Mouse (Mus musculus) limb, embryonic 12.5 days (tissue): Measurements from ENCODE around the gene Sncg. TPM values are rescaled to one million over a fixed set of nuclear protein-coding genes. Genes with fewer than 3 reads are reported as not detected.
A peak's percentile ranks its signal among the peaks of the same experiment; 100 is the strongest.
"Not testable (repeated sequence)": the region's sequence is repeated elsewhere in the genome, so short reads cannot be mapped to it uniquely, and the experiment has no call there.

ENCODE experiments used
- ATAC-seq: fragments of 200-750 bp; cut with Nextera tagmentation; 2 replicates; pipeline ENCODE4 v1.8.0; 2017; ENCODE audit warnings: low read depth, moderate TSS enrichment; ENCODE audit not compliant: insufficient number of reproducible peaks, insufficient read depth, low FRiP score, low TSS enrichment
- H3K27ac ChIP-seq: fragments of 300-500 bp; sonication (generic); 2 replicates; pipeline ENCODE4 v1.5.1; 2016; ENCODE audit warnings: mild to moderate bottlenecking, moderate library complexity
- H3K27me3 ChIP-seq: fragments of 300-500 bp; sonication (generic); 2 replicates; pipeline ENCODE4 v1.6.1; 2016; ENCODE audit warnings: mild to moderate bottlenecking, moderate library complexity
- H3K36me3 ChIP-seq: fragments of 300-500 bp; sonication (generic); 2 replicates; pipeline ENCODE4 v1.6.1; 2016; ENCODE audit warnings: mild to moderate bottlenecking, moderate library complexity
- H3K4me1 ChIP-seq: fragments of 300-500 bp; sonication (generic); replicated peaks from 2 replicates; pipeline ENCODE4 v1.6.1; 2016
- H3K4me2 ChIP-seq: fragments of 300-500 bp; sonication (generic); 2 replicates; pipeline ENCODE4 v1.6.1; 2016; ENCODE audit warnings: mild to moderate bottlenecking, moderate library complexity
- H3K4me3 ChIP-seq: fragments of 300-500 bp; sonication (generic); replicated peaks from 2 replicates; pipeline ENCODE4 v1.5.1; 2016; ENCODE audit warnings: mild to moderate bottlenecking
- H3K9ac ChIP-seq: fragments of 300-500 bp; sonication (generic); replicated peaks from 2 replicates; pipeline ENCODE4 v1.6.1; 2016; ENCODE audit warnings: mild to moderate bottlenecking, moderate library complexity
- H3K9me3 ChIP-seq: fragments of 300-500 bp; sonication (generic); 2 replicates; pipeline ENCODE4 v1.6.1; 2016; ENCODE audit warnings: mild to moderate bottlenecking, moderate library complexity
- WGBS: fragments of 180-500 bp; shearing (Covaris S2); methylation state at CpG from one replicate; pipeline ENCODE4 v1.1.7; 2016; 5-methylcytosine and 5-hydroxymethylcytosine counted together
- polyA plus RNA-seq: library from polyadenylated mRNA; unstranded; fragments of >200 nt; fragmentation: Nextera tagmentation; extraction: Ambion mirVana; gene quantifications from 2 replicates; pipeline ENCODE4 v1.2.1, GENCODE M21; 2016

The Sncg gene
- 3.5 and 7.5 TPM in 2 replicates for polyA plus RNA-seq

DNA sequence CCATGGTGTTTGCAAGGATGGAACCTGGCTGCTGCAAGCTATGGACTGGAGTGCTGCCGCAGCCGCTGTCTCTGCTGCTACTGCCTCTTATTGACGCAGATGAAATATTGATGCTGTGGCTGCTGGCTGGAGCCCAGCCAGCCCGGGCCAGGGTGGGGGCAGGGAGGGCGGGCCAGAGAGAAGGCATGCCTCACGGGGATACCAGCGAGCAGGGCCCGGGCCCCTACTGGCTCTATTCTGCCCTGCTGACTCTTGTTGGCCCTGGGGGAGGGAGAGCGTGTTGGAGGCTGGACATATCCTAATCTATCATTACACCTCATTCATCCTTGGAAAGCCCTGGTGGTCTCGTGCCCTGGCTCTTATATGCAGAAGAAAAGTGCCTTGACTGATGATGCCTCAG, at the start of gene Sncg:
Gene Sncg (minus strand): TSS at position 213 of the 400 bp plus-strand sequence.
- no peak within 1 kb of the TSS for H3K27ac ChIP-seq
- no peaks in the 10 kb centered on the region for H3K36me3 ChIP-seq
- 55% methylated on average over 9 of the region's 10 CpGs for WGBS
- 0 out of 2 replicates have a peak within 1 kb of the TSS, but pooled peaks have one; percentile 7 for H3K4me3 ChIP-seq
- no peaks in the 10 kb centered on the region for H3K27me3 ChIP-seq
- no peaks in the 10 kb centered on the region for H3K9me3 ChIP-seq
- peaks cover 38% of the 10 kb centered on the region for H3K4me1 ChIP-seq
- ATAC-seq, result no peak
- no peak within 1 kb of the TSS for H3K4me2 ChIP-seq
- no peak within 1 kb of the TSS for H3K9ac ChIP-seq

GRCm38 (mm10) chr14:34421078-34421477, 46.5 kb upstream of the Sncg start:
- no peak overlapping the region for H3K4me2 ChIP-seq
- H3K4me3 ChIP-seq, result no peak overlapping the region
- no peaks in the 10 kb centered on the region for H3K9me3 ChIP-seq
- no peak overlapping the region for H3K27ac ChIP-seq
- no peaks in the 10 kb centered on the region for H3K27me3 ChIP-seq
- no peak overlapping the region for H3K9ac ChIP-seq
- H3K4me1 ChIP-seq, result no peaks in the 10 kb centered on the region
- WGBS, result 97% methylated on average over 1 of the region's 1 CpGs
- no peak for ATAC-seq
- H3K36me3 ChIP-seq, result peaks cover 85% of the 10 kb centered on the region

DNA sequence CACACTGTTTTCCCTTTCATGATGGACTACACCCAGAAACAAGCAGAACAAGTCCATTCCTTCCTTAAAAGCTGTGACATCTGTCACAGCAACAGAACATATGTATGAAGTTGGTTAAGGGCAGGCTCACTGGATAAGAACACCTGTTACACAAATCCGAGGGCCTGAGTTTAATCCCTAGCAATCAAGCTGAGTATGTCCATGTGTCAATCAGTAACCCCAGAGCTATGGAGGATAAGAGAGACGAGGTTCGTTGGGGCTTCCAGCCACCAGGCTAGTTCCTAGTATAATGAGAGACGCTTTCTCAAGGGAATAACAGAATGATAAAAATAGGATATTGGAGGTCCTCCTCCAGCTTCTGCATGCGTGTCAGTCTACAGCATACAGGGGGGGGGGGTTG, 42.9 kb upstream of the Sncg start:
- no peak overlapping the region for H3K4me2 ChIP-seq
- no peaks in the 10 kb centered on the region for H3K9me3 ChIP-seq
- H3K4me1 ChIP-seq, result no peaks in the 10 kb centered on the region
- H3K27ac ChIP-seq, result no peak overlapping the region
- H3K36me3 ChIP-seq, result peaks cover 82% of the 10 kb centered on the region
- no peak overlapping the region for H3K9ac ChIP-seq
- no peaks in the 10 kb centered on the region for H3K27me3 ChIP-seq
- 86% methylated on average over 5 of the region's 5 CpGs for whole genome bisulfite sequencing
- ATAC-seq, result no peak
- H3K4me3 ChIP-seq, result no peak overlapping the region

- not testable (repeated sequence) for H3K9me3 ChIP-seq, H3K4me1 ChIP-seq, H3K4me3 ChIP-seq, H3K27me3 ChIP-seq, ATAC-seq, H3K9ac ChIP-seq, H3K27ac ChIP-seq, H3K4me2 ChIP-seq
- 96% methylated on average over 4 of the region's 4 CpGs for WGBS
- H3K36me3 ChIP-seq, result peaks cover 83% of the 10 kb centered on the region
These were observed 42.4 kb upstream of the Sncg start for GRCm38 (mm10) chr14:34416946-34417345.

DNA sequence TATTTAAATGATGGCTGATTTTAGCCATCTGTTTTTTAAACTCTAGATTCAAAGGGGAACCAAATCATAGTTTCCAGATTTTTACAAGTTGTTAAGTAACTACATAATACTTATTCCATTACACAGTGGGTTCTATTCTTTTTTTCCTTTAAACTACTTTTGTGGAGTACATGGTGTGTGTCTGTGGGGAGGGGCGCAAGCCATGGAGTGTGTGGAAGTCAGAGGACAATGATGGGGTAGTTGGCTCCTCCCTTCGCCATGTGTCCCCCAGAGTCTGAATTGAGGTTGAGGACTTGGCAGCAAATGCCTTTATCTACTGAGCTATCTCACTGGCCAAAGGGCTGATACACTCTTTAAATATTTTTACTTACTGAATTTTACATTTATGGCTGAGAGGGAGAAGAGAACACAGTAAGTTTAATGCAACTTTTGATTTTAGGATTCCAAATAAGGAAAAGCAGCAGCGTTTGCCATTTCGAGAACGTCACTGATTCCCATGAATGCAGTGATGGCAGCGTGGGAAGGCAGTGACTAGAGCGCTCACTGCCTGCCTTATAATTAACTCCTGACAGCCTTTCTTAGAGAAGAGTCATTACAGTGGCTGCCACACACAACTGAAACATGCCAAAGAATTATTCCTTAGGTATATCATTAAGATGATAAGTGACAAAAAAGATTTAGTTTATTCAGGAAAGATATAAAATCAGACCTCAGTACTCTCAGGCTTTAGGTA, 37.7 kb upstream of the Sncg start:
- no peaks in the 10 kb centered on the region for H3K9me3 ChIP-seq
- H3K27me3 ChIP-seq, result no peaks in the 10 kb centered on the region
- H3K4me2 ChIP-seq, result no peak overlapping the region
- 91% methylated on average over 7 of the region's 7 CpGs for WGBS
- no peak overlapping the region for H3K4me3 ChIP-seq
- no peak overlapping the region for H3K27ac ChIP-seq
- H3K9ac ChIP-seq, result no peak overlapping the region
- ATAC-seq, result no peak
- peaks cover 83% of the 10 kb centered on the region for H3K36me3 ChIP-seq
- H3K4me1 ChIP-seq, result no peaks in the 10 kb centered on the region

DNA sequence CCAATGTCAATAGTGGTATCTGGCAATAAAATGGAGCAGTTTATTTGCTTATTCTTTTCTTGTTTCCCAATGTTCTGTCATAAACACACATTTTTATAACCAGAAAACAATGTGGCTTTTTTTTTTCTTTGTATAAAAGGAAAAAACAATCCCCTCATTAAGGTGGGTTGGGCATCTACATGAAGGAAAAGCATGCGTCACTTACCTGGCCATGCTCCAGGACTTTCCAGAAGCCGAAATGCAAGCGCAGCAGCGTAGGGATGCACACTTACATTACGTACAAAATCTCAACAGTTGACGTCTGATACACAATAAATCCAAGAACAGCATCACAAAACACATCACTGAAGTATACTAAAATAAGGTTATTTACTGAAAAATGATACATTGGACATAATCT, 36.1 kb upstream of the Sncg start:
- H3K27me3 ChIP-seq, result no peaks in the 10 kb centered on the region
- H3K4me3 ChIP-seq, result no peak overlapping the region
- no peaks in the 10 kb centered on the region for H3K4me1 ChIP-seq
- no peak overlapping the region for H3K4me2 ChIP-seq
- ATAC-seq, result no peak
- H3K36me3 ChIP-seq, result peaks cover 93% of the 10 kb centered on the region
- H3K9ac ChIP-seq, result no peak overlapping the region
- H3K9me3 ChIP-seq, result no peaks in the 10 kb centered on the region
- H3K27ac ChIP-seq, result no peak overlapping the region
- WGBS, result over 99% methylated on average over 6 of the region's 6 CpGs

DNA sequence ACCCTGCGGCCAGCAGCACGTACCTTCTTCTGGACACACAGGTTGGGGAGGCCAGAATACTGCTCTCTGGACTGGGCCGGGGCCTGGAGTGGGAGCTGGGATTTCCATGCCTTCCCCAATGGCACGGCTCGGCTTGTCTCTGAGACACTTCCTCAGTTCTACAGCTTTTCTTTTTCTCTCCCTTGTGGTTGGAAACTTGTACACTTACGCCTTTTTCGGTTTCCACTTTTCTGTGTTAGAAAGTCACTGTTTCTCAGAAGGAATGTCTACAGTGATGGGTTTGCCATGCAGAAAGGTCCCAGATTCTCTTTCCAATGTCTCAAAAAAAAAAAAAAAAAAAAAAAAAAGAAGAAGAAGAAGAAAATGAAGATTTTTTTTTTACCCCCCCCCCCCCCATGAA, 28.8 kb upstream of the Sncg start:
- H3K4me3 ChIP-seq, result no peak overlapping the region
- no peak overlapping the region for H3K4me2 ChIP-seq
- H3K9ac ChIP-seq, result no peak overlapping the region
- peaks cover 11% of the 10 kb centered on the region for H3K9me3 ChIP-seq
- H3K4me1 ChIP-seq, result no peaks in the 10 kb centered on the region
- H3K27ac ChIP-seq, result no peak overlapping the region
- H3K27me3 ChIP-seq, result no peaks in the 10 kb centered on the region
- ATAC-seq, result no peak
- H3K36me3 ChIP-seq, result peaks cover 87% of the 10 kb centered on the region
- WGBS, result 94% methylated on average over 7 of the region's 7 CpGs

DNA sequence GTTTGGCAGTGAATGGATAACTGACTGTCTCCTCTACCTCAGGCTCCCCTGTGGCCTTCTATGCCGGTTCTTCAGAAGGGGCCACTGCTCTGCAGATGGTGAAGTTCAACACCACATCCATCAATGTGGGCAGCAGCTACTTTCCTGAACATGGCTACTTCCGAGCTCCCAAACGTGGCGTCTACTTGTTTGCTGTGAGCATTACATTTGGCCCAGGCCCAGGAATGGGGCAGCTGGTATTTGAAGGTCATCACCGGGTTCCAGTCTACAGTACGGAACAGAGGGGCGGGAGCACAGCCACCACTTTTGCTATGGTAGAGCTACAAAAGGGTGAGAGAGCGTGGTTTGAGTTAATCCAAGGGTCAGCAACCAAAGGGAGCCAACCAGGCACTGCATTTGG, 28.3 kb upstream of the Sncg start:
- no peak overlapping the region for H3K4me3 ChIP-seq
- peaks cover 11% of the 10 kb centered on the region for H3K9me3 ChIP-seq
- no peaks in the 10 kb centered on the region for H3K4me1 ChIP-seq
- no peaks in the 10 kb centered on the region for H3K27me3 ChIP-seq
- ATAC-seq, result no peak
- no peak overlapping the region for H3K4me2 ChIP-seq
- WGBS, result 90% methylated on average over 8 of the region's 8 CpGs
- peaks cover 87% of the 10 kb centered on the region for H3K36me3 ChIP-seq
- H3K27ac ChIP-seq, result no peak overlapping the region
- no peak overlapping the region for H3K9ac ChIP-seq

DNA sequence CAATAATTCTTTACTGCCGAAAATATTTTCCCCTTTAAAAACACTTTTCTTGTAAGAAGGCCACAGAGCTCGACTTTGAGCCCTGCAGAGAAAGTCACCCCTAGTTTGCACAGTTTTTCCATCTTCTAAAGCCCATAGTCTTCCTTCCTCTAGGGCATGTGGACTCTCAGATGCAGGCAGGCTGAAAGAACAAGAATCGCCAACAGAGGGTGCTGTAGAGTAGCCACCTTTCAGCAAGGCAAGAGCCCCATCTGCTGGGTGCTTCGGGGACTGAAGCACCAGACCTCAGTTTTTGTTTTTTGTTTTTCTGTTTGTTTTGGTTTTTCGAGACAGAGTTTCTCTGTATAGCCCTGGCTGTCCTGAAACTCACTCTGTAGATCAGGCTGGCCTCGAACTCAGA, 26.5 kb upstream of the Sncg start:
- Histone ChIP-seq H3K4me3 (no peak overlapping the region), H3K36me3 (peaks cover 75% of the 10 kb centered on the region)

DNA sequence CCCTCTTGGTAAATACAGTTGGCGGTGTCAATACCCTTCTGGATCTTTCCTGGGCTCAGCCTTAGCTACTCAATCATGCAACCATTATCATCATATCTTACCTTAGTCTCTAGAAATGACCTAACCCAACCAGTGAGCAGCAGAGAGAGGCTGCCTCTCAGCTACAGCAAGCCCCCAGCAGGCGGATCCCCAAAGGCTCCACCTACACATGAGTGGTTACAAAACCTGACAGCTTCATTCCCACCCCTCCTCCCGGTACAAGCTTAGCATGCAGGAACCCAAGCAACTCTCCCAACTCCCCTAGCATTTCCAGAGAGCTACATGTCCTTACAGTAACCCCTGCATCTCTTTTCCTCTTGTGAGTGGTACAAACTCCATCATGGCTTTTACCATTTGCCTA, 25.4 kb upstream of the Sncg start:
- Histone ChIP-seq H3K4me2 (no peak overlapping the region), H3K27ac (no peak overlapping the region), H3K36me3 (peaks cover 64% of the 10 kb centered on the region), H3K9me3 (peaks cover 11% of the 10 kb centered on the region), H3K9ac (no peak overlapping the region), H3K4me1 (no peaks in the 10 kb centered on the region), H3K4me3 (no peak overlapping the region), H3K27me3 (no peaks in the 10 kb centered on the region)
- 92% methylated on average over 3 of the region's 3 CpGs for WGBS
- ATAC-seq, result no peak

More for the DNA sequence above, 26.5 kb upstream of the Sncg start:
- Histone ChIP-seq H3K9ac (no peak overlapping the region), H3K27me3 (no peaks in the 10 kb centered on the region), H3K4me1 (no peaks in the 10 kb centered on the region), H3K9me3 (peaks cover 11% of the 10 kb centered on the region), H3K4me2 (no peak overlapping the region), H3K27ac (no peak overlapping the region)
- ATAC-seq, result no peak
- WGBS, result 49% methylated on average over 6 of the region's 6 CpGs

- Histone ChIP-seq H3K27me3 (no peaks in the 10 kb centered on the region), H3K9me3 (peaks cover 11% of the 10 kb centered on the region), H3K36me3 (peaks cover 57% of the 10 kb centered on the region), H3K9ac (no peak overlapping the region), H3K27ac (no peak overlapping the region), H3K4me2 (no peak overlapping the region), H3K4me3 (no peak overlapping the region), H3K4me1 (no peaks in the 10 kb centered on the region)
- ATAC-seq, result no peak
- WGBS, result 97% methylated on average over 6 of the region's 6 CpGs
These were observed 24.7 kb upstream of the Sncg start for GRCm38 (mm10) chr14:34399301-34399700.

DNA sequence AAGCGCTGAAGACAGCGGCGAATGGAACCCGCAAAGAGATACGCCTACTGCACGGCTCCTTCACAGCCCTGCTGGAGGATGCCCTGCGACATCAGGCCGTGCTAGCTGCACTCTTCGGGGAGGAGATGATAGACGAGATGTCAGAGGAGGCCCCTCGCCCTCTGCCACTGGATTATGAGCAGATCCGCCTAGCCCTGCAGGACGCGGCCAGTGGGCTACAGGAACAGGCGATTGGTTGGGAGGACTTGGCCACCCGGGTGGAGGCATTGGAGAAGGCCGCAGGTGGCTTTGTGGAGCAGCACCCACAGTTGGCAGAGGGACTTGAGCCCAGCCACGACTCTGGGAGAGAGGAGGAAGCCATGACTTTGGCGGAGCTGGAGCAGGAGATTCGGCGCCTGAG, 24.3 kb upstream of the Sncg start:
- Histone ChIP-seq H3K27ac (no peak overlapping the region), H3K36me3 (peaks cover 55% of the 10 kb centered on the region)
- WGBS, result 90% methylated on average over 21 of the region's 21 CpGs

More for the DNA sequence above, 24.3 kb upstream of the Sncg start:
- Histone ChIP-seq H3K4me3 (no peak overlapping the region), H3K9ac (no peak overlapping the region), H3K27me3 (no peaks in the 10 kb centered on the region), H3K4me1 (no peaks in the 10 kb centered on the region), H3K9me3 (peaks cover 11% of the 10 kb centered on the region), H3K4me2 (no peak overlapping the region)
- ATAC-seq, result no peak
